Mouse (Mus musculus): ENCODE results near the gene Copz2. TPM values are rescaled to one million over a fixed set of nuclear protein-coding genes. Genes with fewer than 3 reads are reported as not detected.

Copz2 gene
- polyA plus RNA-seq, 1 experiment from 2014 or later: 105 TPM

- Histone ChIP-seq H3K36me3 (ENCODE audit: control insufficient read depth, insufficient read depth, low read length) (no peaks in the 10 kb centered on the region), H3K9me3 (replicated peaks; ENCODE audit: control insufficient read depth, low read length) (no peaks in the 10 kb centered on the region), H3K4me3 (ENCODE audit: low read depth, low read length) (no peak overlapping the region), H3K9ac (ENCODE audit: low read depth, low read length) (no peak overlapping the region), H3K4me2 (no peak overlapping the region), H3K27me3 (ENCODE audit: control insufficient read depth, insufficient read depth, low read length) (peaks cover 15% of the 10 kb centered on the region), H3K27ac (ENCODE audit: low read depth, low read length) (no peak overlapping the region), H3K4me1 (ENCODE audit: control insufficient read depth, insufficient read depth, low read length) (peaks cover 28% of the 10 kb centered on the region)
- WGBS (ENCODE audit: insufficient replicate concordance): 40% methylated on average over 4 of the region's 4 CpGs
- no peak for ATAC-seq (replicated peaks; ENCODE audit: insufficient number of reproducible peaks, low FRiP score, low TSS enrichment)
Measured at GRCm38 (mm10) chr11:96877071-96877470, 27.4 kb downstream of the Copz2 start.

DNA sequence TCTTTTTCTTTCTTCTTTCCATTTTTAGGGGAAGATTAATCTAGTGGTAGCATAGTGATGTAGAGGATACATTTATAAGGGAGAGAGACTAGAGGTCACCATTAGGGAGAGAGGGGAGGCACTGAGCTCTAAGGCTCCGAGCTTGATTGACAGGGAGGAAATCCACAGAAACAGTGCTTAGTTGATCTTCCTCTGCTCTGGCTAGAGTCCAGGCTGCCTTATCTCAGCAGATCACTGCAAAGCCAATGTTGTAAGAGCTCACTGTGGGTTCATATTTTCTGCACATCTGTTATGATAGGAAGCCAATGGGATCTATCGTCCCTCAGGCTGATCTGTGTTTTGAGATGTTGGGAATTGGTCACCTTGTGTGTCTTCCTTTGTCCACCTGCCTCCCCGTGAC lies 29.0 kb downstream of the Copz2 start:
- Histone ChIP-seq H3K4me1 (ENCODE audit: control insufficient read depth, insufficient read depth, low read length) (peaks cover 17% of the 10 kb centered on the region), H3K4me2 (no peak overlapping the region), H3K4me3 (ENCODE audit: low read depth, low read length) (no peak overlapping the region), H3K27me3 (ENCODE audit: control insufficient read depth, insufficient read depth, low read length) (peaks cover 15% of the 10 kb centered on the region), H3K9me3 (replicated peaks; ENCODE audit: control insufficient read depth, low read length) (no peaks in the 10 kb centered on the region), H3K27ac (ENCODE audit: low read depth, low read length) (no peak overlapping the region), H3K9ac (ENCODE audit: low read depth, low read length) (no peak overlapping the region), H3K36me3 (ENCODE audit: control insufficient read depth, insufficient read depth, low read length) (no peaks in the 10 kb centered on the region)
- no peak for ATAC-seq (replicated peaks; ENCODE audit: insufficient number of reproducible peaks, low FRiP score, low TSS enrichment)
- 53% methylated on average over 3 of the region's 3 CpGs for WGBS (ENCODE audit: insufficient replicate concordance)

DNA sequence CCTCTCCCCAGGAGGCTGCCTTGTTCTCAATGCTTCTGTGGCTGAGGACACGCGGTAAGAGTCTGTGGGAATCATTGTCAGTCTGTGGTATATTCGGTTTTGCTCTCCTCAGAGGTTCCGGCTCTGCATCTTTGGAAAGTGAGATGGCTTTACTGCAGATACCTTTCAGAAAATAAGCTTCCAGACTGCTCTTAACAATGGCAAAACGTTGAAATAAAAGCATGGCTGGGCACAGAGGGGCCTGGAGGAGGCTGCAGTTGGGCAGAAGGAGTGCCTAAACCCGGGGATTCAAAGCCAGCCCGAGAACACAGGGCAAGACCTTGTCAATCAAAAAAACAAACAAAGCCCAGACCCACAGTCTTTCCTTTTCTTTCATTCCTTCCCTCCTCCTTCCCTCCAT lies 29.7 kb downstream of the Copz2 start:
- Histone ChIP-seq H3K4me1 (ENCODE audit: control insufficient read depth, insufficient read depth, low read length) (peaks cover 12% of the 10 kb centered on the region), H3K27ac (ENCODE audit: low read depth, low read length) (no peak overlapping the region), H3K27me3 (ENCODE audit: control insufficient read depth, insufficient read depth, low read length) (peaks cover 15% of the 10 kb centered on the region), H3K9ac (ENCODE audit: low read depth, low read length) (no peak overlapping the region), H3K4me3 (ENCODE audit: low read depth, low read length) (no peak overlapping the region), H3K36me3 (ENCODE audit: control insufficient read depth, insufficient read depth, low read length) (no peaks in the 10 kb centered on the region), H3K9me3 (replicated peaks; ENCODE audit: control insufficient read depth, low read length) (no peaks in the 10 kb centered on the region), H3K4me2 (no peak overlapping the region)
- no peak for ATAC-seq (replicated peaks; ENCODE audit: insufficient number of reproducible peaks, low FRiP score, low TSS enrichment)
- 49% methylated on average over 7 of the region's 7 CpGs for WGBS (ENCODE audit: insufficient replicate concordance)

GRCm38 (mm10) chr11:96880296-96880695 lies 30.6 kb downstream of the Copz2 start:
- Histone ChIP-seq H3K9me3 (replicated peaks; ENCODE audit: control insufficient read depth, low read length) (no peaks in the 10 kb centered on the region), H3K27me3 (ENCODE audit: control insufficient read depth, insufficient read depth, low read length) (peaks cover 15% of the 10 kb centered on the region), H3K4me1 (ENCODE audit: control insufficient read depth, insufficient read depth, low read length) (peaks cover 12% of the 10 kb centered on the region), H3K4me2 (no peak overlapping the region), H3K36me3 (ENCODE audit: control insufficient read depth, insufficient read depth, low read length) (no peaks in the 10 kb centered on the region), H3K27ac (ENCODE audit: low read depth, low read length) (no peak overlapping the region), H3K4me3 (ENCODE audit: low read depth, low read length) (no peak overlapping the region), H3K9ac (ENCODE audit: low read depth, low read length) (no peak overlapping the region)
- ATAC-seq (replicated peaks; ENCODE audit: insufficient number of reproducible peaks, low FRiP score, low TSS enrichment): no peak
- 64% methylated on average over 9 of the region's 9 CpGs for WGBS (ENCODE audit: insufficient replicate concordance)

DNA sequence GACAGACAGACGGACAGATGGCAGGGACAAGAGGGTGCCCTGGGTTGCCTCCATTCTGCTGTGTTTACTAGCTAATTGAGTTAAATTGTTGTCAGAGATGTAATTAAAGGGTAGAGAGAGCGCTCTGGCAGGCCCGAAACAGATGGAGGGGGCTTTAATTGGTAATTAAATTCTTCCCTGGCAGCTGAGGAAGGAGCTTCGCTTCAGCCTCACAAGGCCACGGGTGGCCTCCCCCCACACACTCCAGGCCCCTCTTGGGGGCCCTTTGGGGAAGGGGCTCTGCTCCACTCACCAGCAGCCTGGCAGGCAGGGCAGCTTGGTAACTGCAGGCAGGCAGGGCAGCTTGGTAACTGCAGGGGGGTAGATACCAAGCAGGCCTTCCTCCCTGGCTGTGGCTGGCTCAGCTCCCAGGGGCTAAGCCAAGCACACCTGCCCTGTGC lies 36.3 kb downstream of the Copz2 start:
- 60% methylated on average over 5 of the region's 5 CpGs for WGBS (ENCODE audit: insufficient replicate concordance)

DNA sequence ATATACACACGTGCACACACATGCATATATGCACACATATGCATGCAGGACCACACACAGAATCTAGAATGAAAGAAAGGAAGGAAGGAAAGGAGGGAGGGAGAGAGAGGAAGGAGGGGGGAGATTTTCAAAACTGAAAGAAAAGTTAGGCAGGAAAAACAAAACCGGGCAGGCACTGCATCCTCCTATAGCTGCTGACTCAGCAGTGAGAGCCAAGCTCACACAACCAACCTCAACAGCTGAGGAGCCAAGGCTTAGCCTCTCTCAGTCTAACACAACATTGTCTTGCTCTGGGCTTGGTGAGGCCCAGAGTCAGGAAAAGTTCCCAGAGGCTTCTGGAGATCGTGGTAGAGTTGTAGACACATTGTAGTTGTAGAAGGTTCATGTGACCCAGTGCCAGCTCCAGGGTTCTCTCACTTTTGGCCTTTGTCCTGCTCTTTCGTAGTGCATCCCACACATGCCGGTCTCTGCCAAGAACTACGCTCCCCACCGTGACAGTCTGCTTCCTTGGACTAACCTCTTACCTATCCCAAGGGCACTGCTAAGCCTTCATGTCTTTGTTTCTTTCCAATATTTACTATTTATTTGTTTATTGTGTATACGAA lies 37.4 kb downstream of the Copz2 start:
- no peak overlapping the region for H3K27ac ChIP-seq (ENCODE audit: low read depth, low read length)
- 76% methylated on average over 8 of the region's 8 CpGs for WGBS (ENCODE audit: insufficient replicate concordance)

More for the DNA sequence above, 36.3 kb downstream of the Copz2 start:
- ATAC-seq (replicated peaks; ENCODE audit: insufficient number of reproducible peaks, low FRiP score, low TSS enrichment): no peak
- Histone ChIP-seq H3K4me1 (ENCODE audit: control insufficient read depth, insufficient read depth, low read length) (no peaks in the 10 kb centered on the region), H3K9ac (ENCODE audit: low read depth, low read length) (no peak overlapping the region), H3K27me3 (ENCODE audit: control insufficient read depth, insufficient read depth, low read length) (no peaks in the 10 kb centered on the region), H3K9me3 (replicated peaks; ENCODE audit: control insufficient read depth, low read length) (no peaks in the 10 kb centered on the region), H3K36me3 (ENCODE audit: control insufficient read depth, insufficient read depth, low read length) (no peaks in the 10 kb centered on the region), H3K4me2 (no peak overlapping the region), H3K4me3 (ENCODE audit: low read depth, low read length) (no peak overlapping the region), H3K27ac (ENCODE audit: low read depth, low read length) (no peak overlapping the region)

GRCm38 (mm10) chr11:96891784-96892527 lies 42.3 kb downstream of the Copz2 start:
- ATAC-seq (replicated peaks; ENCODE audit: insufficient number of reproducible peaks, low FRiP score, low TSS enrichment): no peak
- Histone ChIP-seq H3K36me3 (ENCODE audit: control insufficient read depth, insufficient read depth, low read length) (no peaks in the 10 kb centered on the region), H3K9ac (ENCODE audit: low read depth, low read length) (no peak overlapping the region), H3K4me3 (ENCODE audit: low read depth, low read length) (no peak overlapping the region), H3K27ac (ENCODE audit: low read depth, low read length) (no peak overlapping the region), H3K4me2 (no peak overlapping the region), H3K4me1 (ENCODE audit: control insufficient read depth, insufficient read depth, low read length) (no peaks in the 10 kb centered on the region), H3K9me3 (replicated peaks; ENCODE audit: control insufficient read depth, low read length) (no peaks in the 10 kb centered on the region), H3K27me3 (ENCODE audit: control insufficient read depth, insufficient read depth, low read length) (no peaks in the 10 kb centered on the region)
- WGBS (ENCODE audit: insufficient replicate concordance): 50% methylated on average over 14 of the region's 14 CpGs

More for the DNA sequence above, 37.4 kb downstream of the Copz2 start:
- Histone ChIP-seq H3K9me3 (replicated peaks; ENCODE audit: control insufficient read depth, low read length) (no peaks in the 10 kb centered on the region), H3K4me3 (ENCODE audit: low read depth, low read length) (no peak overlapping the region), H3K9ac (ENCODE audit: low read depth, low read length) (no peak overlapping the region), H3K4me1 (ENCODE audit: control insufficient read depth, insufficient read depth, low read length) (no peaks in the 10 kb centered on the region), H3K4me2 (no peak overlapping the region), H3K27me3 (ENCODE audit: control insufficient read depth, insufficient read depth, low read length) (no peaks in the 10 kb centered on the region), H3K36me3 (ENCODE audit: control insufficient read depth, insufficient read depth, low read length) (no peaks in the 10 kb centered on the region)
- no peak for ATAC-seq (replicated peaks; ENCODE audit: insufficient number of reproducible peaks, low FRiP score, low TSS enrichment)

GRCm38 (mm10) chr11:96893203-96893842 lies 43.7 kb downstream of the Copz2 start:
- Histone ChIP-seq H3K4me3 (ENCODE audit: low read depth, low read length) (no peak overlapping the region), H3K4me1 (ENCODE audit: control insufficient read depth, insufficient read depth, low read length) (no peaks in the 10 kb centered on the region), H3K27me3 (ENCODE audit: control insufficient read depth, insufficient read depth, low read length) (no peaks in the 10 kb centered on the region), H3K9ac (ENCODE audit: low read depth, low read length) (no peak overlapping the region), H3K36me3 (ENCODE audit: control insufficient read depth, insufficient read depth, low read length) (no peaks in the 10 kb centered on the region), H3K4me2 (no peak overlapping the region), H3K27ac (ENCODE audit: low read depth, low read length) (no peak overlapping the region), H3K9me3 (replicated peaks; ENCODE audit: control insufficient read depth, low read length) (no peaks in the 10 kb centered on the region)
- WGBS (ENCODE audit: insufficient replicate concordance): 63% methylated on average over 11 of the region's 11 CpGs
- ATAC-seq (replicated peaks; ENCODE audit: insufficient number of reproducible peaks, low FRiP score, low TSS enrichment): no peak; the same call in 1 of the 2 replicates
